ENCODE assay signal across 30 mouse cellular contexts in the genomic region with DNA sequence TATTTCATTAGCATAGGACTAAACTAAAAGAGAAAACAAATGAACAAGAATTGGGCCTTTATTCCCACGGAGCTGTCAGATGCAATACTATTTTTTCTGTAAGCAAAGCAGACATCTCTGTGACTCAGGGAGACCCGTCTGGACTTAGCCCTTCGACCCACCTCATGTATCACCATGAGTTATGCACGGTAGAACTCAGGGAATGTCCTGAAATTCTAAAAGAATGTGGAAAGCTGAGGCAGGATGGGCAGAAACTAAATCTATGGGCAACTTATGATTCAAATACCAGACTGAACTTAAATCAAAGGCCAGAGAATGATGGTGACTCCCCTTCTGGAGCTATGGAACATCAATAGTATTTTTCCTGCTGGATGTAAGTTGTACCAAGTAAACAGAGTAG.
"Had no signal": no experiment of that assay in that cellular context is flagged by ENCODE, and none has a peak within 500 bp of the region (broad histone marks: within the 10 kb centered on the region; RNA-seq: fewer than 3 reads in every experiment).

No protein-coding gene starts in this region.

- H3K4me1 ChIP-seq: heart, embryonic 12.5 days; heart, embryonic 13.5 days; heart, embryonic 15.5 days; hindbrain, embryonic 12.5 days; hindbrain, embryonic 13.5 days; hindbrain, embryonic 15.5 days; intestine, embryonic 15.5 days; kidney, embryonic 15.5 days had no signal

- H3K27ac ChIP-seq: heart, embryonic 13.5 days; heart, embryonic 15.5 days; hindbrain, embryonic 10.5 days; hindbrain, embryonic 12.5 days; hindbrain, embryonic 13.5 days; hindbrain, embryonic 14.5 days; hindbrain, embryonic 15.5 days; hindbrain, postnatal 0 days; intestine, embryonic 15.5 days; kidney, embryonic 15.5 days; kidney, postnatal 0 days; layer of hippocampus, adult 2 months; left cerebral cortex, adult 2 months had no signal

- H3K4me3 ChIP-seq: heart, embryonic 12.5 days; heart, embryonic 13.5 days; heart, embryonic 15.5 days; hindbrain, embryonic 10.5 days; hindbrain, embryonic 12.5 days; hindbrain, embryonic 13.5 days; hindbrain, embryonic 15.5 days; intestine, embryonic 15.5 days; kidney, embryonic 15.5 days; layer of hippocampus, adult 2 months; left cerebral cortex, adult 2 months had no signal

- DNase-seq: heart, postnatal 10 days; heart, postnatal 14 days; heart, postnatal 36 days; heart, postnatal 4 days; kidney, adult 11 months; kidney, adult 18-20 months; kidney, adult 2 months; kidney, adult 8-10 months; kidney, adult 9 months; kidney, postnatal 10 days; kidney, postnatal 14 days; kidney, postnatal 25 days; kidney, postnatal 36 days; kidney, postnatal 4 days; layer of hippocampus, adult 9-11 months; layer of hippocampus, postnatal 36 days had no signal
